Mouse (Mus musculus) right cerebral cortex, postnatal 14 days (tissue): ENCODE data around the gene Cyb561d2.

ENCODE experiments used
- DNase-seq: peaks from one replicate; pipeline ENCODE4 v3.0.0; 2022

Cyb561d2 gene

GRCm38 (mm10) chr9:107520331-107520730, 21.7 kb downstream of the Cyb561d2 start:
- no peak for DNase-seq

GRCm38 (mm10) chr9:107514303-107514955, 27.6 kb downstream of the Cyb561d2 start:
- peak; percentile 90 for DNase-seq

DNA sequence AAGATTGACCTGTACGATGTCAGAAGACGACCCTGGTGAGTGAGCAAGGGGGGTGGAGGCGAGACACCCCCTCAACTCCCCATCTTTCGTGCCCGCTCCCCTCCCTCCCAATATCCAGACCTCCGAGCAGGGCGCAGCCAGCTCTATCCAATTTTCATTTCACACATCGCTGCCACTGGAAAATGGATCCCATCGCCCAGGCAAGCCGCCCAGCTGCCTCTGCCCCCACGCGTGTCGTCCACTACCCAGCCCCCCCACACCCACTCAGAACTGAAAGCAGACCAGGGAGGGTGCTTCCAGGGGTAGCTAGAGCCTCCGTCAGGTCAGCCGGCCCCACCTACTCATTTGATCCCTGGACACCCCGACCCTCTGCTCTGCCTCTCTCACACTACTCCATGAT, 29.7 kb downstream of the Cyb561d2 start:
- no peak for DNase-seq

DNA sequence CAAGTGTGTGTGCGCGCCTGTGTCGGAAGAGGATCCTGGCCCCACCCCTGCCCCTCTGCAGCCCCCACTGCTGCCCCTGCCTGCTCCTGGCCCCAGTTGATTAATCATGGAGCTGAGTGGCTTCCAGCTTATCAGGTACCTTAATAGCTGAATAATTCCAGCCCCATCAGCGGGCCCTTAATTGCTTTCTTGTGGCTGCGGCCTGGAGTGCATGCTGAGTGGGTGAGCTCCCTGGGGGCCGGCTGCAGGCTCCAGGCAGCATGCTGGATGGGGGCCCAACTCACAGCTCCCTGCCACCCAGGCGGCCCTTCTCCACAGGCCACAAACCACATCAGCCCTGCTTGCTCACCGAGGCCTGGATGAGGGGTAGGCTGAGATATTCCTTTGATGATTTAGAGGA, 30.6 kb downstream of the Cyb561d2 start:
- no peak for DNase-seq

DNA sequence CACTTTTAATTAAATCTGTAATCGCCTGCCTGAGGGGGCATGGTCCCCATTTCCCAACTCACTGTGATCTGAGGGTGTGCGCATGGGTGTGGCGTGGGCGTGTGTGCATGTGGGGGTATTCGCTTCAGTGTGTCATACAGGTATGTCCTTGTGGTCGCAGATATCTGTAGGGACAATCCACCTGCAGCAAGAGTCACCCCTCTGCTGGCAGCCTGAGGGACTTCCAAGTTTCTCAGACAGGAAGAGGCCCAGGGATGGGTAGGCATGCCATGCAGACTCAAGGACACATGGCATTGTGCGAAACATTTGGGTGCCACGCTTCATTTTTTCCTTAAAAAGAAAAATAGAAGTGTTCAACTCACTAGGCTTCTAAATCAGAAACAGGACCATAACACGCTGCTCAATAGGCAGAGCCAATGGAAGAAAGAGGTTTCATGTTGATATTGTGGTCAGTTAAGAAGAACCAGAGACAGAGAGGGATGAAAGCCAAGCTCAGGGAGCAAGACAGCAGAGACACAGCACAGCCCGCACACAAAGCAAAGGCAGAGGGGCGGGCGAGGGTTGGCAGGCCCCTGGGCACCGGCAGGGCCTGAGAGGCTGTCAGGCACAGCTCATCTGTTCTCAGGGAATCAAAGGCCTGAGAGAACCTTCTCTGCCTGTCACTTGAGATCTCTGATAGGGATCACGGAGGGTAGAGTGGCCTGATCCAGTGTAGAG, 31.5 kb downstream of the Cyb561d2 start:
- no peak for DNase-seq

DNA sequence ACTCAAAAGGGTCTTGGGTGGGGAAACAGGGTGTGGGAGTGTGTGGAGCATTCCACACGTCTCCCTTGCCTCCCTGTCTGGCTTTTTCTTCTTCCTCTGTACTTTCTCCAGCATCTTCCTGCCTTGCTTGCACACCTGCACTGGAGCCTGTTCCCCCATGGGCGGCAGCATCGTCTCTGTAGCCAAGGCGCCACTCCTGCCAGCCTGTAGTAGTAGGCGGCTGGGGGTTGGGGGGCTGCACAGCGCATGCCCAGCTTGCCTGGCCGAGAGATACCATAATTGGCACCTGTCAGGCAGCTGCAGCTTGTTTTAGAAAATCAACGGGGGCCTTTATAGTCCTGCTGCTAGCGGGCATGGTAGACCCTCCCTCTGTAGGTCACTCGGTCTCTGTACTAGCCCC, 33.7 kb downstream of the Cyb561d2 start:
- peak; percentile 71 for DNase-seq

DNA sequence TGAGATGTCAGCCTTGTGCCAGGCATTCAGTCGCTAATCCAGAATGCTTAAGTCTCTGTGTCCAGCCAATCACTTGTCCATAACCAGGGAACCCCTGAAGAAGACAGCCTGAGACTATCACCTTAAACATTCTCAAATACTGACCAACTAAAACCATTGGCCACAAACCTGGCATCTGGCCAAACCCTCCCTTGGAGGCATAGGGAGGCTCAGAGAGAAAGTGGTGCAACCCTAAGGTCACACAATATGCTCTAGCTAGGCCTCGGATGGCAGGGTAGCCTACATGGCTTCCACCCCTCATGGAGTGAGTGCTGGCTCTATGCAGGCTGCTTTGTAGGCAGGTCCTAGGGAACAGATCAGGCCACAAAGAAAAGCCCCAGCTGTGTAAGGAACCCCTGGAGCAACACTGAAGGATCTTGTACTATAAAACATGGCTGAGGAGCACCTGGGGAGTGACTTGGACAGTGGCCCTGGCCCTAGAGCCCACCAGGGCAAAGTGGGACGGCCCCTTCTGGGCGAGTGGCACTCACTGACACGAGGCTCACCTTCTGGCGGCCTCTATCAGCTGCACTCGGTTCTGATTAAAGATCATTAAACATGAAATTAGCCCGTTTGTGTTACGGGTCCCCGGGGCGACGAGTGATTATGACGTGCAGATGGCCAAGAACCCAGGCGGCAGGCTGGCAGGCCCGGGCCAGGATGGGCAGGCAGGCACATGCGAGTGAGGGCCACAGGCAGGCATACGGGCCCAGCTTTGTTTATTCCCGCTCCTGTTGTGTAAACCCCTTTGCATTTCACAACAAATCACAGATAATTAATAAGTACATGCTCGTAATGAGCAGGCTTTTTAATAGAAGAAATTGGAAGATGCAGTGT, 37.1 kb downstream of the Cyb561d2 start:
- no peak for DNase-seq

GRCm38 (mm10) chr9:107502131-107502846, 39.7 kb downstream of the Cyb561d2 start:
- no peak for DNase-seq

DNA sequence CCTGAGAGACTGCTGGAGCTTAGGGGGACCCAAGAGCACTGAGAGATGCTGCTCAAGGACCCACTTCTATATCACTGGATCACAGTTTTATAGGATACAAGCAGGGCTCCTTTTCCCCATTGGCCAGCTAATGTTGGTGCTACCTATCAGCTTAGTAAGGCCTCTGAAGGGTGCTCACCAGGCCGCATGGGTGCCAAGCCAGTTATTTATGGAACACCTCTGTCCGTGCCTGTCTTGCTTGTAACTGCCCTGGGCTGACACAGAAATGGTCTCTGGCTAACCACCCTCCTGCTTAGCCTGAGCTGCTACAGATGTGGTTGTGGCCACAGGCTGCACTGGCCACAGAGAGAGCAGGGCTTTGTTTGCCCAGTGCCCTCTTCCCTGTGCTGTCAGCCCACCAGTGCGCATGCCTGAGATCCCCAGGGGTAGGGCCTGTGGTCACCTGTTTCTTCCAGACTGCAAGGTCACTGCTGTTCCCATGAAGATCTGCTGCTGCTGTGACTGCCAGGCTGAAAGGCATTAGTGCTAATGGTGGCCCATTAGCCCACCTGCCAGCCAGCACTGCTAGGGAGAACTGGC, 41.2 kb downstream of the Cyb561d2 start:
- no peak for DNase-seq

DNA sequence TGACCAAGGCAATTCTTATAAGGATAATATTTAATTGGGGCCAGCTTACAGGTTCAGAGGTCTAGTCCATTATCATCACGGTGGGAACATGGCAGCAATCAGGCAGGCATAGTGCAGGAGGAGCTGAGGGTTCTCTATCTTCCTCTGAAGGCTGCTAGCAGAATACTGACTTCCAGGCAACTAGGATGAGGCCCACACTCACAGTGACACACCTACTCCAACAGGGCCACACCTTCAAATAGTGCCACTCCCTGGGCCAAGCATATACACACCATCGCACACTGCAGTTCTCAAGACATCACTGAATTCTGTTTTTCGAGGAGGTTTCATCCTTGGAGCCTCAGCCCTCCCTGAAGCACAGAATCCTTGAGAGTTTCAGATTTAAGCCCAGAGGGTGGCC, 45.6 kb downstream of the Cyb561d2 start:
- no peak for DNase-seq

DNA sequence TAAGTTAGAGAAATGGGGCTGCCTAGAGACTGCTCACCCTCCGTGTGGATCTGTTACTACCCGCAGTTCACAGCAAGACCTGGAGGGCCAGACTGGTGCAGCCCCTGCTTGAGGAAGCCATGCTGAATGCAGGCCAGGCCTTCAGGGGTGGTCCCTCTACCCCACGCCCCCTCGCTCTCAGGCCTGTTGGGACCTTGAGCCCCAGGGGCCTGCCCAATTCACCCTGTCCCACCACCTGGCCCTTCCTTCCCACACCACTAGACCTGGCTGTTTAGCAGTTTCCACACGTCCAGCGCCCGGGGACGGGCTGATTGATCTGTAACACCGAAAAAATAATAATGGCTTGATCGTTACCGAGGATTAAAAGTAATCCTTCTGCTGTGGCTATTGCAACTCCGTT, 47.8 kb downstream of the Cyb561d2 start:
- no peak for DNase-seq

DNA sequence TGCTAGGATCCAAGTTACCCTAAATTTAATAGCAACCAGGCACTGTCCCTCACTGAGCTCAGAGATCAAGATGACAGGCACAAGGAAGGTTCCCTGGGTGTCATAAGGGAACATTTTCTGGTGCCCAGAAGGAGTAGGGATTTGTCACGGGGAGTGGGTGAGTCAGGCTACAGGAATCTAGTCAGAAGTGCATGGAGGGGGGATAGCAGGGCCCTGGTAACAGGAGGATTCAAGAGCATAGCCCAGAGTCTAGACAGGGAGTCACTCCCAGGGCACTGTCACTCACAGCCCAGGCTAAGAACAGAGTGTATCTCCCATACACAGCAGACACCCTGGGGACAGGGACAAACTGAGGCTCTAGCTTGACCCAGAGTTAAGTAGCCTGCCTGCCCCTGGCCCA, 48.5 kb downstream of the Cyb561d2 start:
- no peak for DNase-seq

DNA sequence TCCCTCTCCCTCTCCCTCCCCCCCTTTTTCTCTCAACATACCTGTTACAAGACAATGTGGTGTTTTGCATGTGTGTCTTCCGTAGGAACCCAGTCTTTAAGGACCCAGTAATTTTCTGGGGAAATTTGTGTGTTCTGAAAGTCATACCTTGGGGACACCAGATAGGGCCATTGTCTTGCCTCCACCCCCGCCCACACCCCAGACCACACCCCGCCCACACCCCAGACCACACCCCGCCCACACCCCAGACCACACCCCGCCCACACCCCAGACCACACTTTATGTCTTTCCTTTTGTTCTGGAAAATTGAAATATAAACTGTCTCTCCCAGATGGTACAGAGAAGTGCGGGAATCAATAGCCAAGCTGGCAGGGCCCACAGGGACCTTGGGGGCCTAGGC, 51.4 kb downstream of the Cyb561d2 start:
- DNase-seq: no peak

DNA sequence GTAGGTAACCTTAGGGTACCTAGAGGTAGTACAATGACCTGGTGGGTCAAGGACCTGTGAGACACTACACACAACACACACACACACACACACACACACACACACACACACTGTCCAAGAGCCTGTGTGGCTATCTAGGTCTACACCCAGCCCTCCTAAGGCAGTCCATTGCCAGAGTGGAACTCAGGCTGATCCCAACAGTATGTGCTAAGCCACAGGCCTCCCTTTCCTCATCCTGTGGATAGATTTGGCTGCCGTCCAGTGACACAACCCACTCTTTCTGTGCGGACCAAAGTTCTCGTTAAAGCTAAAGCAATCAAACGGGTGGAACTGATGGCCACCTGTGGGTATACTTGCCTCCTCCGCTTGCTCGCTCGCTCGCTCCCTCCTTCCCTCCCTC, 51.8 kb downstream of the Cyb561d2 start:
- DNase-seq: no peak
